Mouse (Mus musculus) C2C12 (cell line): Measurements from ENCODE around the gene Rps6ka4. TPM values are rescaled to one million over a fixed set of nuclear protein-coding genes. Genes with fewer than 3 reads are reported as not detected.
A peak's percentile ranks its signal among the peaks of the same experiment; 100 is the strongest.

Experiments used
- H3K27me3 ChIP-seq: one replicate; pipeline ENCODE4 v1.6.1; 2011; ENCODE audit not compliant: control insufficient read depth, insufficient read depth, insufficient read length
- H3K36me3 ChIP-seq: one replicate; pipeline ENCODE4 v1.6.1; 2011; ENCODE audit not compliant: control insufficient read depth, insufficient read depth
- H3K4me3 ChIP-seq: one replicate; pipeline ENCODE4 v1.5.1; 2011; ENCODE audit warnings: mild to moderate bottlenecking, control low read depth; ENCODE audit not compliant: poor library complexity, insufficient read depth, severe bottlenecking
- H3K79me2 ChIP-seq: one replicate; pipeline ENCODE4 v1.6.1; 2011; ENCODE audit not compliant: control insufficient read depth, insufficient read depth
- H3K79me3 ChIP-seq: one replicate; pipeline ENCODE4 v1.6.1; 2011; ENCODE audit warnings: low read depth, control low read depth
- H3ac ChIP-seq: one replicate; pipeline ENCODE3; 2011; ENCODE audit warnings: low read depth; ENCODE audit not compliant: control insufficient read depth, insufficient read length
- CEBPB ChIP-seq: IDR thresholded peaks from one replicate; pipeline ENCODE4 v1.6.1; 2011; ENCODE audit warnings: low read depth, mild to moderate bottlenecking, control low read depth, moderate library complexity
- CTCF ChIP-seq: IDR thresholded peaks from one replicate; pipeline ENCODE4 v1.5.1; 2011; ENCODE audit not compliant: control insufficient read depth, insufficient read depth, insufficient read length
- FOSL1 ChIP-seq: IDR thresholded peaks from one replicate; pipeline ENCODE4 v1.8.0; 2011; ENCODE audit warnings: mild to moderate bottlenecking, low read length; ENCODE audit not compliant: poor library complexity, insufficient read depth, severe bottlenecking
- MAX ChIP-seq: IDR thresholded peaks from one replicate; pipeline ENCODE4 v1.6.1; 2011; ENCODE audit warnings: mild to moderate bottlenecking, control low read depth
- MYOD1 ChIP-seq: IDR thresholded peaks from one replicate; pipeline ENCODE4 v1.6.1; 2011; ENCODE audit warnings: low read depth; ENCODE audit not compliant: control insufficient read depth, insufficient read length
- MYOG ChIP-seq: IDR thresholded peaks from one replicate; pipeline ENCODE4 v1.6.1; 2011; ENCODE audit not compliant: control insufficient read depth, insufficient read length; ENCODE audit errors: extremely low read depth
- USF1 ChIP-seq: IDR thresholded peaks from one replicate; pipeline ENCODE4 v1.6.1; 2011; ENCODE audit warnings: low read depth, mild to moderate bottlenecking, control low read depth, moderate library complexity
- polyA plus RNA-seq: library from polyadenylated mRNA; unstranded; fragments of >200 nt; fragmentation: generic; extraction: Trizol; gene quantifications from one replicate; pipeline ENCODE4 v1.2.1, GENCODE M21; 2012; ENCODE audit warnings: missing spikeins

The Rps6ka4 gene
- polyA plus RNA-seq, 1 experiment = 103 TPM

DNA sequence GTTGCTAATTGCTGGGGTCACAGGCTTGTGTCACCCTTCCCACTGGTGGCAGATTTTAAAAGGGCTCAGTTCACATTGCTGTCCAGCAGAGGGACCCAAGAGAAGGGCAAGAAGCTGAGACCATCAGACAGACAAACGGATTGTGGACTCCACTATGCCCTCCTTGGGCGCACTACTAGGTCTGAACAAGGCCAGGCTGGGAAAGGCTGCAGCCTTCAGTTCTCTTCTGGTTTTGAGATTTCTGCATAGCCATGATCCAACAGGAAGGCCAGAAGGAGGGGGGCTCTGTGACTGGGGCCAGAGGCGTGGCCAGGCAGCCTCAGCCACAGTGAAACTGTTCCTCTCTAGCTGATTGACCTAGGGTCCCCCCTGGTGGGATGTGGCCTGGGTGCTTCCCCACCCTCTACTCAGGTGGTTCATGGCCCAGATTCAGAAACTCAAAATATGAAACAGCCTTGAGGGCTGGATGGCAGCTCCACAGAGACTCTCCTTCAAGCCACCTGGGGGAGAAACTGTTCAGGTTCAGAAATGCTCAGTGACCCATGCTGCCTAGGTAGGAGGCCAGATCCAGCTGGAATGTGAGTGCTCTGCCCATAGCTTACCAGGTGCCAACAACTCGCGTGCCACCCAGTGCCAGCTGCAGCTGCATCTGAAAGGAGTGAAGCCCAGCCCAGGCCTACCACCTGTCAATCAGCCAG lies 31.3 kb upstream of the Rps6ka4 start:
- Histone ChIP-seq H3K79me3 (no peaks in the 10 kb centered on the region), H3K4me3 (no peak overlapping the region), H3ac (no peak overlapping the region), H3K36me3 (no peaks in the 10 kb centered on the region), H3K79me2 (no peaks in the 10 kb centered on the region), H3K27me3 (no peaks in the 10 kb centered on the region)
- no peak for TF ChIP-seq MYOG
- TF ChIP-seq CTCF = peak; percentile 27

DNA sequence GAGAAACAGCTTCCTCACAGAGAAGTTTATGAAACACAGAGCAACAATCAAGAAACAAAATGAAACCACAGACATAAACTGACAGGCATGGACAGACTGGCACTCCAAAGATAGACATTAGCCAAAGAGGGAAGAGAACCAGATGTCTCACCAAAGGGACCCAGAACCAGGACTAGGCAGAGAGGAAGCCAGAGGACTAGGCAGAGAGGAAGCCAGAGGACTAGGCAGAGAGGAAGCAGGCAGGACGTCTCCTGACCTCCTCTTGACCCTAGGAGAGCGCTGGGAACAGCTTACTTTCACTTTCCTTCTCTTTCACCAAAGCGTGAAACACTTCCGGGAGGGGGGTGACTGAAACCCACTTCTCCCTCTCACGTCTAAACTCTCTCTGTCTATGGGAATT lies 28.9 kb upstream of the Rps6ka4 start:
- H3ac ChIP-seq = no peak overlapping the region
- no peaks in the 10 kb centered on the region for H3K27me3 ChIP-seq
- TF ChIP-seq FOSL1 (no peak), MAX (no peak), CEBPB (no peak), MYOG (no peak), CTCF (no peak), USF1 (no peak), MYOD1 (no peak)
- no peaks in the 10 kb centered on the region for H3K79me3 ChIP-seq
- H3K79me2 ChIP-seq = no peaks in the 10 kb centered on the region
- no peak overlapping the region for H3K4me3 ChIP-seq
- no peaks in the 10 kb centered on the region for H3K36me3 ChIP-seq

DNA sequence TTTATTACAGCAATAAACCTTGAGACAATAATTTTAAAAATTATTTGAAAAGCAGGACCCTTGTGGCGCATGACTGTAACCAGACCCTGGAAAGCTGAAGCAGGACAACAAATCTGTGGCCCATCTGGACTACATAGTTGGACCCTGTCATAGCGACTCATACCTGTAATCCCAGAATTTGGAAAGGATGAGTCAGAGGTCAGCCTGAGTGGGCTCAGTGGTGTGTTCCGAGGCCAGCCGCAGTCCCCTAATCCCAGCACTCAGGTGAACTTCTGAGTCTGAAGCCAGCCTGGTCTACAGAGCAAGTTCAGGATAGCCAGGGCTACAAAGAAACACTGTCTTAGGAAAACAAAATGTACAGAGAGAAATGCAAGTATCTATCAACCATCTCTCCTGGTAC lies 21.0 kb upstream of the Rps6ka4 start:
- Histone ChIP-seq H3K79me2 (no peaks in the 10 kb centered on the region), H3K27me3 (no peaks in the 10 kb centered on the region), H3ac (no peak overlapping the region), H3K79me3 (no peaks in the 10 kb centered on the region), H3K36me3 (no peaks in the 10 kb centered on the region), H3K4me3 (no peak overlapping the region)
- TF ChIP-seq MYOD1 (no peak), USF1 (no peak), CEBPB (no peak), CTCF (no peak), MAX (no peak), FOSL1 (no peak), MYOG (no peak)

DNA sequence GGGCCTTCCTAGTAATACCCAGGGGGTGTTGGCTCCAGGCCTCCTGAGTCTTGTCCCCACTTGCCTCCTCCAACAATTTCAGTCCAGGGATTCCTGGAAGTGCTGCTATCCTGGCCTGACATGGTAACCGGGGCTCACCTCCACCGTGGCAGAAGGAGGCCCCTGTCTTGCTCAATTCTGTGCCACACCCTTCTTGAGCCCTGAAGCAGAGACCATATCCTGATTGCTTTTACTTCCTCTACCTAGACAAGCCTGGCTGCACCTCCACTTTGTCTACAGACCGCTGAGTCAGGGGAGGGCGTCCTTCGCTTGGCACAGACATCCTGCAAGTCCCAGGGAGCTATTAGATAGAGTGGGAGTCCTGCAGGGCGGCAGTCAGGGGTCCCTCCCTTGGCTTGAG lies 20.3 kb upstream of the Rps6ka4 start:
- no peaks in the 10 kb centered on the region for H3K79me2 ChIP-seq
- no peaks in the 10 kb centered on the region for H3K79me3 ChIP-seq
- TF ChIP-seq CTCF (no peak), MAX (no peak), MYOG (no peak)
- no peak overlapping the region for H3ac ChIP-seq
- H3K27me3 ChIP-seq = no peaks in the 10 kb centered on the region
- no peak overlapping the region for H3K4me3 ChIP-seq
- no peaks in the 10 kb centered on the region for H3K36me3 ChIP-seq

DNA sequence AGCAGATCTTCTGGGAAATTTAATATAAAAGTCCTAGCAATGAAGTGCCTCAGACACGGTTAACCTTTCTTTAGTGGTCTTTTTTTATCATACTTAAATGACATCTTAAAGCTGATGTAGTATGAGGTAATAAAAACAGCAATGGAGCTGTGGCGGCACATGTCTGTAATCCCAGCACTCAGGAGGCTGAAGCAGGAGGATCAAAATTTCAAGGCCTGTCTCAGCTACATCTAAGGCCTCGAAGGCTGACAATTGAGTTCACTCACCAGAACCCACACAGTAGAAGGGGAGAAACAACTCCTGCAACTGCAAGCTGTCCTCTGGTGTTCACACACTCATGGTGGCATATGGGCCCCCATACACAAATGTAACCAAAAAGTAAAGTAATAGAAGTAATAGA lies 19.5 kb upstream of the Rps6ka4 start:
- H3K4me3 ChIP-seq = no peak overlapping the region
- TF ChIP-seq USF1 (no peak), MYOG (no peak), FOSL1 (no peak)
- no peaks in the 10 kb centered on the region for H3K79me3 ChIP-seq
- H3K79me2 ChIP-seq = no peaks in the 10 kb centered on the region
- H3K27me3 ChIP-seq = no peaks in the 10 kb centered on the region
- H3ac ChIP-seq = no peak overlapping the region
- no peaks in the 10 kb centered on the region for H3K36me3 ChIP-seq

DNA sequence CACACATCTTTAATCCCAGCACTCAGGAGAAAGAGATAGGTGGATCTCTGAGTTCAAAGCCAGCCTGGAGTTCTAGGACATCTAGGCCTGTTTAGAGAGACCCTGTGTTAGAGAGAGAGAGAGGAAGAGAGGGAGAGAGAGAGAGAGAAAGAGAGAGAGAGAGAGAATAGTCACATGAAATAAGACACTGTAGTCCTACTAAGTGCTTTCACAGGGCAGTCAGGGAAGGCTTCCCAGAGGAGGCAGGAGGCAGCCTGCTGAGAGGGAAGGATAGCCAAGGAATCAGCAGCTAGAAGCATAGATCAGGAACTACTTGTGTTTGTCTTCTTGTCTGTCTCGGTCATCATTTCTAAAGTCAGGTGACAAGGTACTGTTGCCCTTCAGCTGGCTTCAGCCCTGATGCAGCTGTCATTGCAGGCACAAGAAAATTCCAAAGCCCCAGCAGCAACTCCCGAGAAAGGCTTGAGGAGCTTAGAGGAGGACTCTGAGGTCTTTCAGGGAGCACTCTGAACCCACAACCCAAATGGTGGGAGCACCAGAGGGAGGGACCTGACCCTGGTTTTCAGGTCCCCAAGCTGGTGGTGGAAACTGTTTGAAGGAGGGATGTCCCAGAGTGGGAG lies 18.7 kb upstream of the Rps6ka4 start:
- Histone ChIP-seq H3K79me2 (no peaks in the 10 kb centered on the region), H3K36me3 (no peaks in the 10 kb centered on the region), H3K27me3 (no peaks in the 10 kb centered on the region), H3K79me3 (no peaks in the 10 kb centered on the region), H3ac (no peak overlapping the region), H3K4me3 (no peak overlapping the region)
- TF ChIP-seq MAX = no peak
- no peak for TF ChIP-seq CTCF
- no peak for TF ChIP-seq MYOD1
- no peak for TF ChIP-seq USF1
- TF ChIP-seq CEBPB = no peak
- no peak for TF ChIP-seq MYOG
- TF ChIP-seq FOSL1 = no peak
